Mouse (Mus musculus) lung, postnatal 25 days (tissue): ENCODE data around the gene Txn1.
A peak's percentile ranks its signal among the peaks of the same experiment; 100 is the strongest.

Experiments used
- DNase-seq: peaks from one replicate; pipeline ENCODE4 v3.0.0; 2022; ENCODE audit warnings: low spot score

Gene Txn1

DNA sequence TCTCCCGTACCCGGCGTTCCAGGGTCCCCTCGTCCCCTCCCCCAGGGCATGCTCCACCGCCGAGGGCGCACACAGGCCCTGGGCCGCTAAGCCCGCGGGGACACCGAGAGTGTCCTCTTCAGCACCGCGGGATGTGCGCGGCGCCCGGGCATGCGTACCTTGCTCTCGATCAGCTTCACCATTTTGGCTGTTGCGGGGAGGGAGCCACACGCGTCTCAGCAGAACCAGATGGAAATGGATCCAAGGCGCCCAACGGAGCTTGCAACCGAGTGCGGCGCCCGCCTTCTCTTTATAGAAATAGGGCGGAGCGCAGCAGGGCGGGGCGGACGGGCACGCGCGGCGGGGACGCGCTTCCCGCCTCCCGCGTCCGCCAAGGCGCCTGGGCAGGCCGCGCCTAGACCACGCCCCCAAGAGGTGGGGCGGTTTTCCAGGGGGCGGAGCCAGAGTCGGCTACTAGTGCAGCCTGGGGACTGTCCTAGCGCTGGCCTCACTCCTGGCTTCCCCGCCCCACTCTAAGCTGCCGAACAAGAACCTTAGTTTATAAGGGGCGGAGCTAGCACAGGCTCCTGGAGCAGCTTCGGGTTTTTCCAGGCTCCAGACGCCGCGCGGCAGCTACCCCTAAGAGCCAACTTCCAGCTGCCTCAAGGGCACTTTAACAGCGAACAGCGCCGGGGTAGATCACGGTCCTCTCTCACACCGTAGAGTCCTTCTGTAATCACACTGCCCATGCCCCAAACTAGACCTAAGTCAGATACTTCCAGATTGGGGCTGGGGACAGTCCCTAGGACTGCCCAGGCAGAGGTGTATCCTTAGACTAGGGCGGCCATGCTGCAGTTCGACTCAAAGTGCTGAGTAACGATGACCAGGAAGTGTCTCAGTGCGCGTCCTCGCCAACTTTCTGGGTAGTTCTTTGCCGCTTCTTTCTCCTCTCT is at the start of gene Txn1:
Gene Txn1 (minus strand): TSS at position 383 of the 932 bp plus-strand sequence.
- peak; percentile 97 for DNase-seq

DNA sequence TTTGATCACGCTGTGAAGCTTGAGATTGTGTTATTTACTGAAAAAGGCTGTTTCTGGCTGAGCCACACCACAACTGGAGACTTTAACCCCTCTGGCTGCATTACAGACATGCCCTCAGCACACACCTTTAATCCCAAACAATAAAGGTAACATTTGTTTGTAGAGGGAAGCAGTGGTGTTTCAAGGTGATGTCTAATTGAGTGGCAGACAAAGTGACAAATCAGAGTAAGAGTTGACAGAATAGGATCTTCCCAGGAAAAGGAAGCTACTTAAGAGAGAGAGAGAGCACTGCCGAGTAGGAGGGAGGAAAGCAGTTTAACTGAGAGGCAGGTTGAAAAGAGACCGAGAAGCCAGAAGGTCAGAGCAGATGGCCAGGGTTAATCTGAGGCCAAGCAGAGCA is 47.3 kb upstream of the Txn1 start:
- DNase-seq = no peak

DNA sequence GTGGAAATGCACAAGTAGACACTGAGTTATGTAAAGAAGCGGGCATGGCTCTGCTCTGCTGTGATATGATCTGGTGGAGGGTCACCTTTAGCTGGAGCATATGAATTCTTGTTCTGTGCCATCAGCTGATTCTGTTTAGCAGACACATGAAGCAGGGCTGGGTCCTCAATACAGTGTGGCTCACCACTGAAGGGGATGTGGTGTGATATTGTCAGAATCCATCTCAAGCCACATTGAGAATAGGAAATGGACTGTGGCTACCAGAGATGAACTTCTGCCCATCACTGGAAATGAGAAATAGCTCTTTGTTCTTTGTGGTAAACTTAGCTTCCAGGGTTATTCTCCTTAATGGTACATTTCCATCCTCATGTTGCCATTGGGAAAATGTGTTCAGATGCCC is 35.2 kb upstream of the Txn1 start:
- DNase-seq = no peak

DNA sequence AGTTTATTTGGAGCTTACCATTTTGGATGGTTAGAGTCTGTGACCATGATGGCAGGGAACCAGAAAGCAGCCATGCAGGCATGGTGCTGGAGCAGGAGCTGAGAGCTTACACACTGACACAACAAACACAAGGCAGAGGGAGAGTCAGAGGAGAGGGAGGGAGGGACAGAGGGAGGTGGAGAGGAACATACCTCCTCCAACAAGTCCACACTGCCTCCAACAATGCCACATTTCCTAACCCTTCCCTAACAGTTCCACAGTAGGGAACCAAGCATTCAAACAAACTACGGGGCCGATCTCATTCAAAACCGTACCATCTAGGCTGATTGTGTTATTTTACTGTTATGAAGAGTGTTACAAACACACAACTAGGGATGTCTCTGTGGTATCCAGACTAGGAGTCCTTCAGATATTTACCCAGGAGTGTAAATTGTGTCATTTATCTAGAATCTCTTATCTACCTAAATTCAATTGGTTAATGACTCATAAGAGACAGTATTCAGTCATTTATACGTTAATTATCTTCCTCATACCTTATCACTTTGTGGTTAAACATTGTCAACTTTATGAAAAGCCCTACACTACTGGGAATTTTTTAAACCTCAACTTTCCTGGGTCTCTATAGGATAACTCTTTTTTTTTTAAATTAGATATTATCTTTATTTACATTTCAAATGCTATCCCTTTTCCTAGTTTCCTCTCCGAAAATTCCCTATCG is 18.3 kb upstream of the Txn1 start:
- no peak for DNase-seq

DNA sequence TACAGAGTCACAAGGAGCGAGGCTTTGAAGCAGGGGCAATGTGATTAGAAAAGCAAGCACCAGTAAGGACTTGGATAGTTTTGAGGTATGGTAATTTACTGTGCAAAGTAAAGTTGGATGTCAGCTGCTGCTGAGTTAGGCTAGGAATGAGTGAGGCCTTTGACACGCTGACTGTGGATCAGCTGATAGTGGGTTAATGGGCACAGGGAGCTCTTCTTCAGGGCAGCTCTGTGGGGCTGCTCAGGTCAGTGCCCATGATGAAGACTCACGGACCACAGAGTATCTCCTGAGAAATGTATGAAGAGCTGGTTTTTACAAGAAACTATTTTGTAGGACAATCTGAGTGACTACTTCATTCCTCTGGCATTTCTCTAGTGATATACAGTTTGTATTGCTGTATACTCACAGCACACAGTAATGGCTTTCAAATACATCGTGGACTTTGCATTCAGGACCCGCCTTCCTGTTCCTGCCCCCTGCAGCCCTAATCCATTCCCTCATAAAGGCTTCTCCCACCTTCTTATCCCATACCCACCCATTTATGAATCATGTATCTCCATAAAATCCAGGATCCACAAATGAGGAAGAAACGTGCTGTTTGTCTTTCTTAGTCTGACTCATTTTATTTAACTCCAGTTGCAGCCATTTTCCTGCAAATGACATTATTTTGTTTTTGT is 17.5 kb upstream of the Txn1 start:
- DNase-seq = no peak

DNA sequence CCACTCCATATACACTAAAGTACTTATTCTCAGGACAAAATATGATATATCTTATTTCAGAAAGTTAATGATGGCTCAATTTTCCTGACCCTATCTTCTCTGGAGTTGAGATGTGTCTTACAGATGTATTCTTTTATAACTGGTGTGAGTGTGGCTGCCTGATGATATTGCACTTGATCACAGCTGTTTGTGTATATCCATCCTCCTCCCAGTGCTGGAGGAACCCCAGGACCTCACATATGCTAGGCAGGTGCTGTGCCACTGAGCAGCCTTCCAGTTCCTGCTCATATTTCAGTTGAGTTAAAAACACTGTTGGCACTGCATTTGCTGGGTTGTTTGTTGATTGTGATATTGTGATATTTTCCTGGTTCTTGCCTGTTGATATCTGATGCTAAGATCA is 14.1 kb upstream of the Txn1 start:
- DNase-seq = no peak

DNA sequence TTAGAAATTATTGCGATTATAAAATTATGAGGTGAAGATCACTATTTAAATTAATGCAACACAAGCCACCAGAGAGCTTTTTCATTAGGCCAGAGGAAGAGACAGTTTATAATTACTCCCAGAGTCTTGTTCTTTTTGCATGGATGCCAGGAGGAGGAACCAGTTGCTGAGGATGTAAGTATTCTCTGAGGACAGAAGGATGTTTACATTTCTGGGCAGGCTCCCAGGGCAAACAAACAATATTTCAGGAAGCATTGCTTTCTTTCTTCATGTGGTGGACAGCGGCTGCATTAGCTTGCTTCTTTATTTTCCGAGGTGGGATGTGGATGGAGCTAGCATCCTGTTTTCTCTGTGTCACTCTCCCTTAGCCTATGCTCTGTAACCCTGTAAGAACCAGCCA is 11.0 kb upstream of the Txn1 start:
- DNase-seq = no peak

DNA sequence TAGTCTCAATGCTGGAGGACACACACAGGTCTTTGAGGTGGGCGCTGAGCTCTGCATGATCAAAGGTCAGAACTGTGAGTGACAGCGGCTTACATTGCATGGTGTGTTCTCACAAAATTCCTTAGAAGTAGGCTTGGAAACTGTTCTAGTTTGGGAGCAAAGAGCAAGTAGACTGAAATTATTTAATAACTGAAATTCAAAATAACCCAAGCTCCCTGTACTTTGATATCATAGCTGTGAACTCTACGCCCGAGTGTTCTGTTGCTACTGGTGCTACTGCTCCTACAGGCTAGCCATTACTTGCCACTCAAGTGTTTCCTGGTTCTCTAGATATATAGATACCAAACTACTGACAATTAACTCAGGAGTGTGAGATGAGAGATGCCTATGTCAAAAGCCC is 9.3 kb upstream of the Txn1 start:
- no peak for DNase-seq

DNA sequence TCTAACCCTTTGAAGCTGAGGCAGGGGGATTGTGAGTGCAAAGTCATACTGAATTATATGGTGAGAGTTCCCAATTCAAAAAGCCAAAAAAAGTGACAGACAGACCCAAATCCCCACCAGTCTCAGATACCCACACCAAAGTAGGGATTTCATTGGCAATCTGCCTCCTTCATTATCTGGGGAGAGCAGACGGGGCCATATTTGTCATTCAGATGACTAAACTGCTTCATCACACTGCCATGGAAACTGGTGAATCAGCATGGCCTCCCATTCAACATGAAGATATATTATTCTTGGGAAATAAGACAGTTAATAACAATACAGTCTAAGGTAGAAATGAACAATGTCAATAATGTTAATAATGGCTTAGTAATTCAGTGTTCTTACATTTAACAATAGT is 7.9 kb upstream of the Txn1 start:
- no peak for DNase-seq

DNA sequence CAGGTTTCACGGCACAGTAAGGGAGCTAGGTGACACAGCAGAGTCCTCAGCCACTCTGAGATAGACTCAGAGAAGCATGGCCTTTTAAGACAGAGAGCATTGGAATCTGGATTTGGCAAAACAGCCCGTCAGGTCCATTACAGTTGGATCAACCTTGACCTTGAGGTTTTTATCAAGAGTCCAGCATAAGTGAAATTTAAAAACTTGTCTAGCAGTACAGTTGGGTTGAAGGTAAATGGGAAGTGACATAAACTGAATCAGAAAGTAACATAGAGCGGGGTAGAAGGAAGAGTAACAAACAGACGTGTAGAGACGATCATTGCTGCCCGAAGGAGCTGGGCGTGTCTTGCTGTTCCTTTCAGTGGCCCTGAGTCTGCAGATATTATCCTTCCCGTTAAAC is 2.8 kb upstream of the Txn1 start:
- no peak for DNase-seq

DNA sequence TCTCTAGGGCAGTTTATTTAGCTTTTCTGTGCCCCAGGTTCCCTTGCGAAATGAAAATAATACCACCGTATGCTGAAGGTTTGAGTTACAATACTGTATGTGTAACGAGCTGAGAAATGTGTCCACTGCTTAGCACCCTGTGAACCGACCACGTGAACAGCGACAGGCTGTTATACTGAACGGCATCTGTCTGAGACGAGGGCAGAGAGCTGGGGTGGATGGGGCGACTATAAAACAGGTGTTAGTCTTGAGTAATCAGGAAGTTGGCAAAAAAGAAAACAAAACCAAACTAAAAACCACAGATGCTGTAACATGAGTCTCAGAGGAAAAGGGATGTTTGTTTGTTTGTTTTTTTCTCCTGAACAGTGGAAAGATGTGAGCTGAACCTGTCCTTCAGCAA is 1.9 kb upstream of the Txn1 start:
- DNase-seq = no peak

DNA sequence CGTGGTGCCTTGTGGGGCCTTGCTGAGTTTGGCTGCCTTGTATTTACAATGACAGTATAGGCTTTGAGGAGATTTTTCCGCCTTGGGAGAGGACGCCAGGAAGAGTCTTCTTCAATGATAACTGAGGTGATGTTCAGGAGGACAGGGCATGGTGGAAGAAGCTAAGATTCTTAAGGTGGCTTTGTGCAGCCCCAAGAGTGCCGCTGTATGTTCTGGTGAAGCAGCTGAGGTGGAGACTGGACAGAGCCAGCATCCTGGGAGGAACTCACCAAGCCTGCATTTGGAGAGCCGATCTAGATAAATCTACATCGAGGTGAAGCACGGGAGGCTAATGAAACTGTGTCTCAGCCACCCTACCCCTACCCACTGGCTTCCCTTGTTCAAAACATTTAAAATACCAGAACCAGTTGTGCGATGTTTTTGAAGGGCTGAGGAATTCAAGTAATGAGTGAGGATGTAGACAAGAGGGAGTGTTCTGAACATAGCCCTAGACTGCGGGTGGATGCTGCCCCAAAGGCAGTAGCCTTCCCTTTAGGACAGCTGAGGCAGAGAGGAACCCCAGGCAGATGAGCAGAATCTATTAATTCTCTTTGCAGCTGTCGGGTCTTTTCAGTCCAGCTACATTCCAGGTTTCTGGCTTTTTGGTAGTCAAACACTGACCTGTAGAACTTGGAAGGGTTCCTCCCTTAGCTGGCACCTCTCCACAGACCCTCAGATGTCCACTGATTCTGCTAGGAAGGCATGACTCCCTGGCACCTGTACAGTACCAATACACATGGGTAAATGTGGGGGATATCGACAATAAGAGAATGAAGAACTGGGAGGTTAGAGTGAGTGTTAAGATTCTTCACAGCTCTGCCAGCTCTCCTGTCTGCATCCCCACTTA is 1.2 kb upstream of the Txn1 start:
- DNase-seq = no peak

DNA sequence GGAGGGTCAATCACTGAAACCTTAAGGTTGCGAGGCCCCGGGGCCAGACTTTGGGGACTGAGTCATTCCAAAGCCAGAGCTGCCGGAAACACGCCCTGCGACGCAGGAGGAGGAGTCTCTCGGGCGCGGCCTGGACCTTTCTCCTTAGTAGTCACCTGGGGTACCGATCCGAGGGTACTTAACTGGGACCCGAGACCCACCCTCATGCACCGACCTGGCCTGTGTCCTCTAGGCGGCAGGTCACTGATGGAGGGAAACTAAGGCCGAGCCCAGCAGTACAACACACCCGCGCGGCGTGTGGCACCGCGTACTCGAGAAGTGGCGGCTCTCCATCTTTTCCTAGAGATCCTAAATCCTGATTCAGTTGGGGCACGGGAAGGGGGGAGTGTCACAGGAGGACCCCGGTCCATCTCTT is 660 bp downstream of the Txn1 start:
- peak; percentile 72 for DNase-seq

DNA sequence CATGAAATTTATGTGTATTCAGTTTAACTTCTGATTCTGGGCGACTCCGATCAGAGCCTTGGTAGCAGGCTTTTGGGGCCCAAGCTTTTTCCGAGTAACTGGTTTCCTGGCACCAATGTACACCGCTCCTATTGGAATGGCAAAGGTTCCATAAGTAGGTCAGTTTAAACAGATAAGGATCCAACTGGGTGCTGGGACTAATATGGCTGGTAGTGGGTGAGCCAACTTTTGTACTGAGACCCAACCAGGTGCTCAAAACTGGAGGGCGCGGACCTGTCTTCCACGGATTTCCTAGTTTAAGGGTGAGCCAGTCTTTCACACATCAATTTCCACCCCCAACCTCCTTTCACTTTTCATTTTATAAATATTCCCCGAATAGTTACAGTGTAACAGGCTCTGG is 1.2 kb downstream of the Txn1 start:
- DNase-seq = no peak

DNA sequence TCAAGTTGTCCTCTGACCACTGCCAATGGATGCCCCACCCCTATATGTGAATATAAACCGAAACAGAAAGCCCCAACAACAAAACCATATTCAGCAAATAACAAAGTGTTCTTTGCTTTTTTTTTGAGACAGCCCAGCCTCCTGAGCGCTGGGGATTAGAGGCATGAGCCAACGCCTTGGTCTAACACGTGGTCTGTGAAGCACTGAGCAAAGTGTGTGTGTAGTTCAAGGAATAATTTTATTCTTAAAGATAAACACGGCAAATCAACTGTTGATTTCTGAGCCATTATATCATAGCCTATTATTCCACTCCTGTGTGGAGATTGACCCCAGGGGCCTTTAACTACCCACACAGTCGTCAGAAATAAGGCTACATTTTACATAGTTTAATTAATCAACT is 1.6 kb downstream of the Txn1 start:
- DNase-seq = no peak

DNA sequence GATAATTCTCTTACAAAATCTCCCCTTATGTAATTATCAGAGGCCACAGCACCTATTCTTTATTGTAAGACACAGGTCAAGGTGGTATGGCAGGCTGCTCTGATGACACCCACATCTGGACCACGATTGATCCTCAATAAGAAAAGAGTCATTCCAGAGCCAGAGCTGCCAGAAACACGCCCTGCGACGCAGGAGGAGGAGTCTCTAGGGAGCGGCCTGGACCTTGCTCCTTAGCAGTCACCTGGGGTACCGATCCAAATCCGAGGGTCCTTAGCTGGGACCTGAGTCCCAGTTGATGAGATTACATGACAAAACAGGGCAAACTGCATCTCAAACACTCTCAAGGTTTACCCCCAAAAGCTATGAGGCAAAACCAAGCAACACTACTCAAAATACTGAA is 2.4 kb downstream of the Txn1 start:
- DNase-seq = no peak

DNA sequence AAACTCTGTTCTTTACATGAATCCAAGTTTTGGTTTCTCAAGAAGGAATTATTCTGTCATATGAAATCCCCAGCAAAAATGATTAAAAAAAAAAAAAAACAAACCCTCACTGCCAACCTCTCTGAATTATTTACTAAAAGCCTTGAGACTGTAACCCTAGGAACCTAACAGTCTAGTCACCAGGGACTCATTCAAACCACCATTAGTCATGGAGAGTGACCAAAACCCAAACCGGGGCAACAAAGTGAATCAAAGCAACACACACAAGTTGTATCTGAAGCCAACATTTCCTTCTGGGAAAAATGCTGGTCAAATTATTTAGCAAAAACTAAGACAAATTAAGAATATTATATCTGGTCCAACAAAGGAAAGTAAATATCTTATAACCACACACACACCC is 3.3 kb downstream of the Txn1 start:
- DNase-seq = no peak

DNA sequence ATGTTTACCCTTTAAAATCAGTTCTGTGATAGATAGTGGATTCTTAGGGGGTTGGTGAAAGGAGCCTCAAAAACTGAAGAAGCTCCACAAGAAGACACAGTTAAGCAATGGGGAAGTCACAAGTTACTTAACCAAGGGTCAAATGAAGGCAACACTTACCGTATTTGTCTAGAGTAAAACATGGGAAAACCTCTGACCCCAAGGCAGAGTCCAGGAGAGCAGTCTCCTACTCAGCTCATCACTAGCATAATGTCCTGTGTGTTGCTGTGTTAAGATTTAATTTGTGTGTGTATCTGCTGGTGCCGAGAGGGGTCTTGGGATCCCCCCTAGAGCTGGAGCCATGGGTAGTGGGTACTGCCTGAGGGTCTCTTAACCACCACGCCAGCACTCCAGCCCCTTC is 3.8 kb downstream of the Txn1 start:
- no peak for DNase-seq

DNA sequence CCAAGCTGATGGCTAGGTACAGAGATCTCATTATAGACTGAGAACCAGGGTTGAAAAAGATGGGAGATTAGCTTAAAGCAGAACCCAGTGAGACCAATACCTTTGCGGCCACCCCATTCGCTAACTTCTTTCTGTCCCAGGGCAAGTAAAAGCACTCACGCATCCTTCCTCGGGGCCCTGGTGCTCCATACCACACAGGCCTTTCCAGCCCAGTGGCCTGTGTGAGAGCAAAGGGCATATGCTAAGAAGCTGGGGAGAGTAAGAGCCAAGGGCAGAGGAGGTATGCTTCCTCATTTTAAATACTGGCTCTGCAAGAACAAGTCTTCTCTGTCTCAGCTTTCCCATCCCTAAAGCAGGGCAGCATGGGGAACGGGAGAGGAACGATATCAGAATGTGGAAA is 6.3 kb downstream of the Txn1 start:
- no peak for DNase-seq

DNA sequence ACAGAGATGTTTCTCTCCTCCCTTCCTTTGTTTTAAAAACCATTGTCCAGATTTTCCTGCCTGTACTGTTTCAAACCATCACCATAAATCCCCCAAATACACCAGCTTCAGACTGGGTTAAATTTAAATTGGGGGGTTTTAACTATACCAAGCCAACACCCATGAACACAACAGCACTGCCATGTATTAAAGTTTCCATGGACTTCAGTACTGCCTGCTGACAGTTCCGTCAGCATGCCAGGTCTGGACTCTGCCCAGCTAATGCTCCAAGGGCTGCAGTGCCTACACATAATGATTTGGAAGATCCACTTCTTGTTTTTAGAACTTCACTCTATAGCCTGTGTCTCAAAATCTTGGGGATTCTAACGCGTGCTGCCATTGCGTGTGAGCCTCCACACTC is 8.7 kb downstream of the Txn1 start:
- DNase-seq = no peak

DNA sequence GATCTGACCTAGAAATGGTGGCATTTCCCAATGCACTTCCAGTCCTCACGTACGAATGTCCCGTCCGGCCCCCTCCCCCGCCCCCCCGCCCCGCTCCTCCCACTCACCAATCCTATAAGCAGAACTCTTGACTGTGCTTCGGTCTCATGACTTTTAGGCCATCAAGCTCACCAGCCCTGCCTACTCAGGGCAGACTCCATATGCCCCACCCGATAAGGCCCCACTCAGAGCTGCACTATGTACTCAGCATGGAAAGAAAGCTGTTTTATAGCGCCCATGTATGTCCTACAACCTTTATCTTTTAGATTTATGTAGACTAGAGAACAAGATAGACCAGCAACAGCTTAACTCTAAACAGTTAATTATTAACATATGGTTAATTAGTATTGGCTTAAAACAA is 9.2 kb downstream of the Txn1 start:
- DNase-seq = no peak

DNA sequence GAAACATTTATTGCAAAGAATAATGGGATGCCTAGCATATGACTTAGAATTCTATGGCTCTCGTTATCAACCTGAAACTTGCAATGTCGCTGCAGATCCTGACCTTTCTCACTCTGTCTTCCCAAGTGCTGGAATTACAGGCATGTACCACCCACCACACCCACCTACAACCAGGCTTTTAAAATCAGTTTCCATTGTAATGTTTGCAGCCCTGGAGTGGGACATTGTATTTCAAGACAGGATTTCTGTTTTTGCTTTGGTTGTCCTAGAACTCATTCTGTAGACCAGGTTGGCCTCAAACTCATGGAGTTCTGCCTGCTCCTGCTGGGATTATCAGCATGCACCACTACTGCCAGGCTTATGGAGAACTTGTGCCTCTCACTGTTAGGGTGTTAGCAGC is 13.3 kb downstream of the Txn1 start:
- DNase-seq = no peak
